Mouse (Mus musculus): ENCODE measurements around the gene Phf2. TPM values are rescaled to one million over a fixed set of nuclear protein-coding genes. Genes with fewer than 3 reads are reported as not detected.
"Not testable (repeated sequence)": the region's sequence is repeated elsewhere in the genome, so short reads cannot be mapped to it uniquely, and the experiment has no call there.

Phf2 gene
- total RNA-seq, 1 experiment from 2014 or later = 10.0 TPM

- ATAC-seq (replicated peaks; ENCODE audit: insufficient number of reproducible peaks, low FRiP score, low TSS enrichment, poor library complexity, severe bottlenecking) = no peak
Observed at GRCm38 (mm10) chr13:48822288-48822687, 48.6 kb downstream of the Phf2 start.

GRCm38 (mm10) chr13:48819131-48819530, 51.8 kb downstream of the Phf2 start:
- no peak for ATAC-seq (replicated peaks; ENCODE audit: insufficient number of reproducible peaks, low FRiP score, low TSS enrichment, poor library complexity, severe bottlenecking)

- ATAC-seq (replicated peaks; ENCODE audit: insufficient number of reproducible peaks, low FRiP score, low TSS enrichment, poor library complexity, severe bottlenecking) = no peak
Observed at GRCm38 (mm10) chr13:48814406-48814805, 56.5 kb downstream of the Phf2 start.

- no peak for ATAC-seq (replicated peaks; ENCODE audit: insufficient number of reproducible peaks, low FRiP score, low TSS enrichment, poor library complexity, severe bottlenecking)
Observed at GRCm38 (mm10) chr13:48810991-48811390, 59.9 kb downstream of the Phf2 start.

- no peak for ATAC-seq (replicated peaks; ENCODE audit: insufficient number of reproducible peaks, low FRiP score, low TSS enrichment, poor library complexity, severe bottlenecking)
Observed at GRCm38 (mm10) chr13:48810274-48810823, 60.6 kb downstream of the Phf2 start.

GRCm38 (mm10) chr13:48809668-48810067, 61.3 kb downstream of the Phf2 start:
- not testable (repeated sequence) for ATAC-seq (replicated peaks; ENCODE audit: insufficient number of reproducible peaks, low FRiP score, low TSS enrichment, poor library complexity, severe bottlenecking)

- ATAC-seq (replicated peaks; ENCODE audit: insufficient number of reproducible peaks, low FRiP score, low TSS enrichment, poor library complexity, severe bottlenecking) = no peak
Observed at GRCm38 (mm10) chr13:48807481-48808031, 63.4 kb downstream of the Phf2 start.

- ATAC-seq (replicated peaks; ENCODE audit: insufficient number of reproducible peaks, low FRiP score, low TSS enrichment, poor library complexity, severe bottlenecking) = no peak
Observed at GRCm38 (mm10) chr13:48802181-48802580, 68.7 kb downstream of the Phf2 start.

- no peak for ATAC-seq (replicated peaks; ENCODE audit: insufficient number of reproducible peaks, low FRiP score, low TSS enrichment, poor library complexity, severe bottlenecking)
Observed at GRCm38 (mm10) chr13:48800850-48801546, 69.9 kb downstream of the Phf2 start.

- no peak for ATAC-seq (replicated peaks; ENCODE audit: insufficient number of reproducible peaks, low FRiP score, low TSS enrichment, poor library complexity, severe bottlenecking)
Observed at GRCm38 (mm10) chr13:48798256-48798771, 72.6 kb downstream of the Phf2 start.

GRCm38 (mm10) chr13:48796906-48797305, 74.0 kb downstream of the Phf2 start:
- no peak for ATAC-seq (replicated peaks; ENCODE audit: insufficient number of reproducible peaks, low FRiP score, low TSS enrichment, poor library complexity, severe bottlenecking)

- no peak for ATAC-seq (replicated peaks; ENCODE audit: insufficient number of reproducible peaks, low FRiP score, low TSS enrichment, poor library complexity, severe bottlenecking)
Observed at GRCm38 (mm10) chr13:48795711-48796110, 75.2 kb downstream of the Phf2 start.

GRCm38 (mm10) chr13:48784594-48785298, 86.2 kb downstream of the Phf2 start:
- no peak for ATAC-seq (replicated peaks; ENCODE audit: insufficient number of reproducible peaks, low FRiP score, low TSS enrichment, poor library complexity, severe bottlenecking)

- ATAC-seq (replicated peaks; ENCODE audit: insufficient number of reproducible peaks, low FRiP score, low TSS enrichment, poor library complexity, severe bottlenecking) = no peak
Observed at GRCm38 (mm10) chr13:48784151-48784550, 86.8 kb downstream of the Phf2 start.

GRCm38 (mm10) chr13:48782727-48783725, 87.9 kb downstream of the Phf2 start:
- ATAC-seq (replicated peaks; ENCODE audit: insufficient number of reproducible peaks, low FRiP score, low TSS enrichment, poor library complexity, severe bottlenecking) = no peak

- ATAC-seq (replicated peaks; ENCODE audit: insufficient number of reproducible peaks, low FRiP score, low TSS enrichment, poor library complexity, severe bottlenecking) = no peak
Observed at GRCm38 (mm10) chr13:48780345-48781010, 90.4 kb downstream of the Phf2 start.

- ATAC-seq (replicated peaks; ENCODE audit: insufficient number of reproducible peaks, low FRiP score, low TSS enrichment, poor library complexity, severe bottlenecking) = no peak
Observed at GRCm38 (mm10) chr13:48779592-48780344, 91.2 kb downstream of the Phf2 start.

Measured in monocyte, adult 5-6 weeks (primary cell).